ENCODE assay signal across 28 mouse cellular contexts in the genomic region with DNA sequence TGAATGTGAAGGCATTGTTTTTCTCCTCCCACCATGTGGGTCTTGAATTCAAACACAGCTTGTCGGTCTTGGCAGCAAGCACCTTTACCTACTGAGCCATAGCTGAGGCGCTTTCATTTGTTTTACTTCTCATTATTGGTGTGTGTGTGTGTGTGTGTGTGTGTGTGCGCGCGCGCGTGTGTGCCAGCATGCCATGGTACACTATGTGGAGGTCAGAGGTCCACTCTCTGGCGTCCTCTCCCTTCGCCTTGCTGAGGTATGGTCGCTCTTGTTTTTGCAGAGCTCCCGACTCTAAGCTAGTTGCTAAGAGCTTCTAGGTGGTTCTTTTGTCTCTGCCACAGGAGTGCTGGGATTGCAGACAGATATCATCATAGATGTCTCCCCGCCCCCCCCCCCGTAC. TPM values are rescaled to one million over a fixed set of nuclear protein-coding genes. Genes with fewer than 3 reads are reported as not detected.
DNase-seq lines count a peak whose midpoint lies in the region; ATAC-seq and TF ChIP-seq lines count a peak whose summit lies in the region.
"Had no signal": no experiment of that assay in that cellular context is flagged by ENCODE, and none has a peak within 500 bp of the region (broad histone marks: within the 10 kb centered on the region; RNA-seq: fewer than 3 reads in every experiment).

No protein-coding gene starts in this region.

- no peak for TF ChIP-seq CTCF in liver, postnatal 0 days (IDR thresholded peaks at IDR 0.05; ENCODE audit: low read depth)

- ATAC-seq in kidney, embryonic 14.5 days (ENCODE audit: low FRiP score, low TSS enrichment) = no peak
- peak; percentile 59 for ATAC-seq in liver, postnatal 0 days
- ATAC-seq in liver, embryonic 12.5 days = no peak
- no peak for ATAC-seq in embryonic facial prominence, embryonic 13.5 days (ENCODE audit: insufficient number of reproducible peaks, insufficient read depth, low FRiP score, low TSS enrichment, low read depth)
- no peak for ATAC-seq in limb, embryonic 13.5 days (ENCODE audit: low FRiP score, low read depth)
- ATAC-seq: forebrain, embryonic 14.5 days; lung, postnatal 0 days; midbrain, embryonic 15.5 days; Patski had no signal

- H3K27ac ChIP-seq in kidney, embryonic 14.5 days (ENCODE audit: low read depth, low read length) = peak overlapping the region; percentile 24; the same call in 1 of the 2 replicates
- peak overlapping the region; percentile 31; the same call in 1 of the 2 replicates for H3K27ac ChIP-seq in liver, postnatal 0 days (ENCODE audit: low read depth)
- H3K27ac ChIP-seq in liver, embryonic 12.5 days = no peak overlapping the region
- peak overlapping the region; percentile 66; the same call in 1 of the 2 replicates for H3K27ac ChIP-seq in embryonic facial prominence, embryonic 13.5 days
- H3K27ac ChIP-seq in limb, embryonic 13.5 days = 0 out of 2 replicates have a peak overlapping the region, but pooled peaks have one; percentile 33
- H3K27ac ChIP-seq: gastrocnemius, adult 2 months; hindbrain, embryonic 13.5 days; liver, embryonic 15.5 days; macrophage; midbrain, embryonic 15.5 days; stomach, embryonic 15.5 days had no signal

- no peak overlapping the region for H3K4me2 ChIP-seq in kidney, embryonic 14.5 days (replicated peaks; ENCODE audit: low read depth, low read length)
- H3K4me2 ChIP-seq in liver, postnatal 0 days (ENCODE audit: low read depth, low read length) = peak overlapping the region; percentile 22; the same call in 1 of the 2 replicates
- H3K4me2 ChIP-seq in liver, embryonic 12.5 days = no peak overlapping the region
- no peak overlapping the region for H3K4me2 ChIP-seq in embryonic facial prominence, embryonic 13.5 days
- H3K4me2 ChIP-seq in limb, embryonic 13.5 days (replicated peaks) = no peak overlapping the region
- H3K4me2 ChIP-seq: heart, embryonic 11.5 days; hindbrain, embryonic 13.5 days; liver, embryonic 15.5 days; midbrain, embryonic 15.5 days; stomach, embryonic 15.5 days had no signal

- no peak for TF ChIP-seq EP300 in liver, postnatal 0 days (IDR thresholded peaks at IDR 0.05; ENCODE audit: low read depth)

- DNase-seq in kidney, adult 11 months = no peak
- peak; percentile 36 for DNase-seq in liver, postnatal 0 days
- DNase-seq in adrenal gland, adult (ENCODE audit: inconsistent age in 2 of 2, low spot score in 1 of 2) = no peak
- DNase-seq: adrenal gland, postnatal 14 days; cerebellum, adult 11 months; cerebellum, adult 9-10 months; embryo, embryonic 11 days; gastrocnemius, adult 2 months; gastrocnemius, postnatal 36 days; heart, adult 18-20 months; heart, postnatal 36 days; kidney, adult 18-20 months; kidney, postnatal 10 days; left cerebral cortex, postnatal 4 days; right cerebral cortex, postnatal 25 days had no signal

- peaks cover 13% of the 10 kb centered on the region for H3K4me1 ChIP-seq in kidney, embryonic 14.5 days (ENCODE audit: control insufficient read depth, insufficient read depth, low read length)
- peaks cover 9% of the 10 kb centered on the region for H3K4me1 ChIP-seq in liver, postnatal 0 days (ENCODE audit: insufficient read depth)
- peaks cover 46% of the 10 kb centered on the region for H3K4me1 ChIP-seq in liver, embryonic 12.5 days
- peaks cover 13% of the 10 kb centered on the region for H3K4me1 ChIP-seq in embryonic facial prominence, embryonic 13.5 days
- H3K4me1 ChIP-seq in limb, embryonic 13.5 days = peaks cover 6% of the 10 kb centered on the region; the same call in 1 of the 2 replicates
- H3K4me1 ChIP-seq: hindbrain, embryonic 13.5 days; midbrain, embryonic 15.5 days; stomach, embryonic 15.5 days had no signal

- no peak overlapping the region for H3K4me3 ChIP-seq in kidney, embryonic 14.5 days (ENCODE audit: low read length)
- H3K4me3 ChIP-seq in liver, postnatal 0 days (ENCODE audit: low read depth, low read length) = no peak overlapping the region
- no peak overlapping the region for H3K4me3 ChIP-seq in liver, embryonic 12.5 days
- H3K4me3 ChIP-seq in embryonic facial prominence, embryonic 13.5 days = no peak overlapping the region
- H3K4me3 ChIP-seq in limb, embryonic 13.5 days = no peak overlapping the region
- H3K4me3 ChIP-seq: gastrocnemius, adult 2 months; hindbrain, embryonic 13.5 days; liver, embryonic 15.5 days; midbrain, embryonic 15.5 days; stomach, embryonic 15.5 days had no signal

- H3K27me3 ChIP-seq in kidney, embryonic 14.5 days (ENCODE audit: control insufficient read depth, insufficient read depth, low read length) = no peaks in the 10 kb centered on the region
- no peaks in the 10 kb centered on the region for H3K27me3 ChIP-seq in liver, postnatal 0 days (ENCODE audit: insufficient read depth, low read length)
- H3K27me3 ChIP-seq in liver, embryonic 12.5 days (replicated peaks) = no peaks in the 10 kb centered on the region
- no peaks in the 10 kb centered on the region for H3K27me3 ChIP-seq in embryonic facial prominence, embryonic 13.5 days
- no peaks in the 10 kb centered on the region for H3K27me3 ChIP-seq in limb, embryonic 13.5 days
- H3K27me3 ChIP-seq: hindbrain, embryonic 13.5 days; liver, embryonic 15.5 days; midbrain, embryonic 15.5 days; Patski; stomach, embryonic 15.5 days had no signal

- H3K36me3 ChIP-seq in kidney, embryonic 14.5 days (ENCODE audit: control insufficient read depth, insufficient read depth, low read length) = no peaks in the 10 kb centered on the region
- no peaks in the 10 kb centered on the region for H3K36me3 ChIP-seq in liver, postnatal 0 days (replicated peaks; ENCODE audit: insufficient read depth, low read length)
- no peaks in the 10 kb centered on the region for H3K36me3 ChIP-seq in liver, embryonic 12.5 days
- no peaks in the 10 kb centered on the region for H3K36me3 ChIP-seq in embryonic facial prominence, embryonic 13.5 days
- no peaks in the 10 kb centered on the region for H3K36me3 ChIP-seq in limb, embryonic 13.5 days
- H3K36me3 ChIP-seq: hindbrain, embryonic 13.5 days; liver, embryonic 15.5 days; midbrain, embryonic 15.5 days; stomach, embryonic 15.5 days had no signal

- H3K9me3 ChIP-seq in kidney, embryonic 14.5 days (ENCODE audit: control insufficient read depth, low read length) = no peaks in the 10 kb centered on the region
- no peaks in the 10 kb centered on the region for H3K9me3 ChIP-seq in liver, postnatal 0 days (ENCODE audit: low read length)
- no peaks in the 10 kb centered on the region for H3K9me3 ChIP-seq in liver, embryonic 12.5 days (replicated peaks)
- no peaks in the 10 kb centered on the region for H3K9me3 ChIP-seq in embryonic facial prominence, embryonic 13.5 days
- no peaks in the 10 kb centered on the region for H3K9me3 ChIP-seq in limb, embryonic 13.5 days
- H3K9me3 ChIP-seq: hindbrain, embryonic 13.5 days; liver, embryonic 15.5 days; midbrain, embryonic 15.5 days; stomach, embryonic 15.5 days had no signal

- H3K9ac ChIP-seq in kidney, embryonic 14.5 days (ENCODE audit: low read depth, low read length) = no peak overlapping the region
- H3K9ac ChIP-seq in liver, postnatal 0 days (replicated peaks) = no peak overlapping the region
- no peak overlapping the region for H3K9ac ChIP-seq in liver, embryonic 12.5 days
- H3K9ac ChIP-seq in embryonic facial prominence, embryonic 13.5 days = peak overlapping the region; percentile 3; the same call in 1 of the 2 replicates
- H3K9ac ChIP-seq in limb, embryonic 13.5 days = no peak overlapping the region
- H3K9ac ChIP-seq: hindbrain, embryonic 13.5 days; liver, embryonic 15.5 days; midbrain, embryonic 15.5 days; stomach, embryonic 15.5 days had no signal

- WGBS in kidney, embryonic 14.5 days = 77% methylated on average over 13 of the region's 13 CpGs
- 70% methylated on average over 13 of the region's 13 CpGs for WGBS in liver, postnatal 0 days (ENCODE audit: insufficient replicate concordance)
- WGBS in liver, embryonic 12.5 days (ENCODE audit: insufficient replicate concordance) = 83% methylated on average over 13 of the region's 13 CpGs
- WGBS in embryonic facial prominence, embryonic 13.5 days = 81% methylated on average over 13 of the region's 13 CpGs
- 80% methylated on average over 13 of the region's 13 CpGs for WGBS in limb, embryonic 13.5 days

RNA-seq across cellular contexts. Expression of gene Gtf2i, which starts 7.8 kb away (rescaled TPM):
- 131 and 196 TPM in 2 replicates for polyA plus RNA-seq in kidney, embryonic 14.5 days (2014; fragmentation: Nextera tagmentation; extraction: Ambion mirVana)
- polyA plus RNA-seq in liver, postnatal 0 days (2015; fragmentation: Nextera tagmentation; extraction: Ambion mirVana) = 29.8 and 34.7 TPM in 2 replicates
- polyA plus RNA-seq in liver, embryonic 12.5 days (2016; fragmentation: Nextera tagmentation; extraction: Ambion mirVana) = 65.4 and 65.6 TPM in 2 replicates
- polyA plus RNA-seq in embryonic facial prominence, embryonic 13.5 days (2015; fragmentation: Nextera tagmentation; extraction: Ambion mirVana) = 225 and 236 TPM in 2 replicates
- polyA plus RNA-seq in limb, embryonic 13.5 days (2015; fragmentation: Nextera tagmentation; extraction: Ambion mirVana) = 207 and 209 TPM in 2 replicates
